Comparison of ENCODE assay signal across 7 mouse cellular contexts in genomic region chr4:101497336-101497735, GRCm38 (mm10). TPM values are rescaled to one million over a fixed set of nuclear protein-coding genes. Genes with fewer than 3 reads are reported as not detected.
DNase-seq lines count a peak whose midpoint lies in the region; ATAC-seq lines count a peak whose summit lies in the region.

No protein-coding gene starts in this region.

- WGBS in forebrain, embryonic 16.5 days: 7% methylated on average over 14 of the region's 14 CpGs
- WGBS in limb, embryonic 10.5 days: 5% methylated on average over 14 of the region's 14 CpGs
- WGBS in neural tube, embryonic 12.5 days: 7% methylated on average over 14 of the region's 14 CpGs

- H3K9me3 ChIP-seq in forebrain, embryonic 16.5 days (ENCODE audit: control insufficient read depth, low read length): no peaks in the 10 kb centered on the region
- H3K9me3 ChIP-seq in limb, embryonic 10.5 days (replicated peaks): no peaks in the 10 kb centered on the region
- H3K9me3 ChIP-seq in neural tube, embryonic 12.5 days: no peaks in the 10 kb centered on the region

- peaks cover 19% of the 10 kb centered on the region for H3K27me3 ChIP-seq in forebrain, embryonic 16.5 days (replicated peaks; ENCODE audit: control insufficient read depth, insufficient read depth, low read length)
- peaks cover 51% of the 10 kb centered on the region for H3K27me3 ChIP-seq in limb, embryonic 10.5 days (ENCODE audit: low read depth, poor library complexity, severe bottlenecking)
- peaks cover 21% of the 10 kb centered on the region for H3K27me3 ChIP-seq in neural tube, embryonic 12.5 days (replicated peaks)

- H3K36me3 ChIP-seq in forebrain, embryonic 16.5 days (ENCODE audit: control insufficient read depth, insufficient read depth): no peaks in the 10 kb centered on the region
- no peaks in the 10 kb centered on the region for H3K36me3 ChIP-seq in limb, embryonic 10.5 days
- no peaks in the 10 kb centered on the region for H3K36me3 ChIP-seq in neural tube, embryonic 12.5 days

- H3K4me1 ChIP-seq in forebrain, embryonic 16.5 days (replicated peaks; ENCODE audit: control insufficient read depth, insufficient read depth, low read length): peaks cover 11% of the 10 kb centered on the region
- H3K4me1 ChIP-seq in limb, embryonic 10.5 days: peaks cover 20% of the 10 kb centered on the region
- peaks cover 18% of the 10 kb centered on the region for H3K4me1 ChIP-seq in neural tube, embryonic 12.5 days

- H3K4me2 ChIP-seq in forebrain, embryonic 16.5 days (ENCODE audit: low read length): peak overlapping the region; percentile 100
- H3K4me2 ChIP-seq in neural tube, embryonic 12.5 days (replicated peaks): peak overlapping the region; percentile 98

- DNase-seq in lung, postnatal 14 days: peak; percentile 7
- DNase-seq in lung, postnatal 10 days: no peak
- DNase-seq in cerebellum, adult 8-10 months: peak; percentile 35
- DNase-seq in limb, embryonic 10.5 days (ENCODE audit: low spot score): peak; percentile 47
- DNase-seq in right cerebral cortex, postnatal 25 days: no peak

- ATAC-seq in forebrain, embryonic 16.5 days: no peak
- ATAC-seq in neural tube, embryonic 12.5 days (ENCODE audit: low FRiP score, low read depth): no peak

- no peak overlapping the region for H3K9ac ChIP-seq in forebrain, embryonic 16.5 days (replicated peaks; ENCODE audit: low read depth, low read length)
- H3K9ac ChIP-seq in neural tube, embryonic 12.5 days: no peak overlapping the region

- H3K27ac ChIP-seq in forebrain, embryonic 16.5 days (ENCODE audit: low read length): no peak overlapping the region
- no peak overlapping the region for H3K27ac ChIP-seq in limb, embryonic 10.5 days
- no peak overlapping the region for H3K27ac ChIP-seq in neural tube, embryonic 12.5 days

- peak overlapping the region; percentile 69 for H3K4me3 ChIP-seq in forebrain, embryonic 16.5 days (replicated peaks; ENCODE audit: low read length)
- H3K4me3 ChIP-seq in limb, embryonic 10.5 days: peak overlapping the region; percentile 69
- 0 out of 2 replicates have a peak overlapping the region, but pooled peaks have one; percentile 2 for H3K4me3 ChIP-seq in neural tube, embryonic 12.5 days

RNA-seq across cellular contexts. Expression of gene Dnajc6, which starts 0.9 kb away (rescaled TPM):
- polyA plus RNA-seq in forebrain, embryonic 16.5 days (2015; fragmentation: Nextera tagmentation; extraction: Ambion mirVana): 31.6 and 34.6 TPM in 2 replicates
- 0.23 and 0.51 TPM in 2 replicates for polyA plus RNA-seq in limb, embryonic 10.5 days (2016; fragmentation: Nextera tagmentation; extraction: Ambion mirVana)
- 17.8 and 22.6 TPM in 2 replicates for polyA plus RNA-seq in neural tube, embryonic 12.5 days (2016; fragmentation: Nextera tagmentation; extraction: Ambion mirVana)

Comparison
In these comparisons a context has a peak if more than half of its experiments do, and no peak if none do; other contexts are left out.
1. DNase-seq: peak in lung, postnatal 14 days (single experiment), cerebellum, adult 8-10 months (single experiment) and limb, embryonic 10.5 days (single experiment); none in lung, postnatal 10 days (single experiment) and right cerebral cortex, postnatal 25 days (single experiment).
2. H3K4me3 ChIP-seq: peak in every context shown above with its lines; median percentile 69 in forebrain, embryonic 16.5 days; 69 in limb, embryonic 10.5 days; 2 in neural tube, embryonic 12.5 days.
3. RNA of gene Dnajc6, which starts 0.9 kb away (polyA plus RNA-seq): 31.6 to 34.6 TPM in forebrain, embryonic 16.5 days and 17.8 to 22.6 TPM in neural tube, embryonic 12.5 days; 0.23 to 0.51 TPM in limb, embryonic 10.5 days; every median in the first group is over 10 times any median in the second.